Mouse (Mus musculus): ENCODE data around the gene Gm11397.

The Gm11397 gene

DNA sequence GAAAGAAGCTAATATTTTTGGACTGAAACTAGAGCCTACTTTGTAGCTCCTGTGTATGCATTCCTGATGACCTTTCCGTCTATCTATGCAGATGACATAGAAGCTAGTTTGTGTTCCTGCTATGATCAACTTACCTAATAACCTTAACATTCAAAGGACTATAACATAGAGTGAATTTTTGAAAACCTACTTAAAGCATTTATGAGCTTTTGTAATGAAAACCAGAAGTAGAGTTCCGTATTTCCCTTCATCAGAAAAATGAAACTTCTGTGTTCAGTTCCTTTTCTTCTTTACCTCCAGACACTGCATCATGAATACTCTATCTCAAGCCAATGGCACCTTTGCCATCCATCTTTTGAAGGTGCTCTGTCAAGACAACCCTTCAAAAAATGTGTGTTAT, at the start of gene Gm11397:
TSS of gene Gm11397 (plus strand) at position 301 of the 400 bp plus-strand sequence.
- 90% methylated on average over 2 of the region's 2 CpGs for WGBS

DNA sequence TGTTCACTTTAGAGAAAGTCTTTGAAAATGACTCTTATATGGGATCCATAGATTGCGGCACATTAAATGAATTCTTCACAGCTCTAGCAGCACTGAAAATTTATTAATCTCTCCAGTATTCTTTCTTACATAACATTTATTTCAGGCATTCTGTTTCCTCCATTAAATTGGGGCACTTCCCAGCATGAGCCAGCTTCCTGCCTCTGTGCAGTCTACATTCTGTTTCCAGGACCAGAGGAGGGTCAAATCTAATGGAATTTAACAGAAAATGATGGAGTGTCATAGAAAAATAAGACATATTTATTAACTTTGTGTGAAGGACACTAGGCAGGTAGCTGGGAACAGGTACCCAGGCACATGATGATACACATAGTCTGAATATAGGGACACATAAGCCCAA, 38.9 kb upstream of the Gm11397 start:
- WGBS = 93% methylated on average over 1 of the region's 1 CpGs
